Mouse (Mus musculus): Measurements from ENCODE around the gene Bud23. TPM values are rescaled to one million over a fixed set of nuclear protein-coding genes. Genes with fewer than 3 reads are reported as not detected.

Gene Bud23
- 48.1 and 60.4 TPM in 2 replicates for polyA plus RNA-seq (2012; rRNA removed; ENCODE audit: low replicate concordance)

DNA sequence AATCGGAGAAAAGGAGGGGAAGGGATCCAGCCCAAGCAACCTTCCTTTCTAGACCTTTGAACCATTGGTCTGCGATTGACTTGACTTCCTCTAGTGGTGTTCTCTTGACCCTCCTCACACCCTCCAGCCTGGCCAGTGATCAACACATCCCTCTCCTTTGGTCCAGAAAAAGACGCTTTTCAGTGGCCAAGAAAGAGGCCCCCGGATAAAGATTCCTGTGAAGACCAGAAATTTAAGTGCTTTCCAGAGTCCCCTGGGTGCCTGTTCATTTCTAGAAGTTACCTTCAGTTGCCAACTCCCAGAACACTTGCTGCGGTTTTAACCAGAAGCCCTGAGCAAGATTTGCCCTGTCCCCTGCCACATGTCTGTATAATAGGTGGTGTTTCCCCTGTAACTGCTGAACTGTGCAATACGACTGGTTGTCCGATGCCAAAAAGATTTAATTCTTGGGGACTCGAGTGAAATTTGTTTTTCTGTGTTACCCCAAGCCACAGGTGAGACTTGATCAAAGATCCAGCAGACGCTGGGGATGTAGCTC lies at the start of gene Bud23:
Gene Bud23 (minus strand): TSS at position 51 of the 538 bp plus-strand sequence.

GRCm38 (mm10) chr5:135089653-135090052 lies 24.9 kb upstream of the Bud23 start, which contains the start of gene Mlxipl:
TSS of gene Mlxipl (plus strand) at chr5:135089890.

DNA sequence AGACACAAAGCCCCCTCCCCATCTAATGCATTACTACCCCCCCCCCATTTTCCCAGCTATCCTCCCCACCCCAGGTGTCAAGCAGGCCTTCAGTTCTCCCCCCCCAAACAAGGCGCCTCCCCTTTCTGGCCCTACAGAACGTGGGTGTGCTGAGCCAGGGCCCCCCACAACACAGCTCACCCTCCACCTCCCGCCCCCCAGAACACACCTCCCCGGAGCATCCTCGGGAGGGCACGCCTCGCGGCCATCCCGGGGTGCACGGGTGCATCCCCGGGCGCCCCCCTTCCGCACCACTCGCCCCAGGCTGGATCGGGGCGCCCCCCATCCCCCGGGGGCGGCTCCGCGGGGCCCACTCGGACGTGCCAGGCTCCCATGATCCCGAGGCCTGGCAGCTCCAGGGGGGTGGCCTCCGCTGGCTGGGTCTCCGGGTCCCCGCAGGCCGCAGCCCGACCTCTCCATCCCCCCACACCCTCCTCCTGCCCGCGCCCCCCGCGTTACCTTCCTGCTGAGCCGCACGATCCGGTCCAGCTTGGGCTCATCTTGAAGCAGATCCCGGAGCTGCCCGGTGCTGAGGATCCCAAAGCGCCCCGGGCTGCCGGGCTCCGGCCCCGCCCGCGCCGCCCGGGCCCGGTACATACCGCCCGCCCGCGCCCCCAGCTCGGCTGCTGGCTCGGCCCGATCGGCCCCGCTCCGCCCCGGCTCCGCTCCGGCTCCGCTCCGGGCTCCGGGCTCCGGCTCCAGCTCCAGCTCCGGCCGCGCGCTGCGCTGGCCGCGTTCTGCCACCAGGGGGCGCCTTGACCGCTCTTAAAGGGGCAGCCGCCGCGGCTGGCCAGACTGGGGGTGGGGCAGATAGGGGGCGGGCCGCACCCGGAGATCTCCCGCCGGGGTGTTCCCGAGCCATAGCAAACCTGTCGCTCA lies 13.1 kb upstream of the Bud23 start, which contains the start of gene Vps37d:
Gene Vps37d (minus strand): TSS at position 703 of the 918 bp plus-strand sequence.

DNA sequence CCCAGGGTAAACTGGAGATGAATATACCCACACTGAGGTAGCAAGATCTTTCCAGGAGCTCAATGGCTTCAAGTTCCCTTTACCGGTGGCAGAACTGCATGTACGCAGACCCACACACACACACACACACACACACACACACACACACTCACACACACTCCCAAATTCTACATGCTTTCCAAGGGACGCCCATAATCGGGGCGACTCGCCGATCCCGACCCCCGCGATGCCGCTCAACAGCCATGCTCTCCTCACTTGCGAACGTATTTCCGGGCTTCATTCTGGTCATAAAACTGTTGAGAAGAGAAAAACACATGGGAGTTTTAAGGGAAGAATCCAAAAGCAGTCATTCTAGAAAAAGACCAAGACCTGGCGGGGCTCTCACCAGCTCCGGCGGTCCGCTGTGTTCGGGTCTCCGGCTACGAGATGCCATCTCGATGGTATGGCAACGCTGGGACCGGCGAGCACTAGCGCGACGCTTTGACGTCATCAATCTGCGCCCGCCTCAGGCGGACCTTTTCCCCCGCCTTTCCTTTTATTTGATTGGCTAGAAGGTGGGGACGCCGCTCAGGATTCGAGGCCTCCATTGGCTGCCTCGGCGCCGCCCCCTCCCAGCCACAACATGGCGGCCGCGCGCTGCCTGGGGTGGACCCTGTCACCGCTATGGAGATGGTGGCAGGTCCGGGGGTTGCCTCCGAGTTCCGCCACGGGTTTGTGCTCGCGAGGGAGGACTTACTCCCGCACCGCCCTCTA lies 954 bp downstream of the Bud23 start, which contains the start of gene Dnajc30:
Gene Dnajc30 (plus strand): TSS at position 574 of the 753 bp plus-strand sequence.

GRCm38 (mm10) chr5:135023344-135024173 lies 41.2 kb downstream of the Bud23 start, which contains the start of gene Stx1a:
TSS of gene Stx1a (plus strand) at chr5:135023482.

GRCm38 (mm10) chr5:135008671-135009589 lies 55.8 kb downstream of the Bud23 start, which contains the start of gene Abhd11:
TSS of gene Abhd11 (plus strand) at chr5:135009152.

Other genes with a start within 250 kb of the Bud23 start
- gene Tmem270, start 158.2 kb downstream of the Bud23 start, polyA plus RNA-seq (2012; rRNA removed; ENCODE audit: low replicate concordance), result not detected in 2 replicates
- gene Cldn13, start 149.4 kb downstream of the Bud23 start, polyA plus RNA-seq (2012; rRNA removed; ENCODE audit: low replicate concordance), result 0.47 and 0.62 TPM in 2 replicates
- gene Mettl27, start 132.6 kb downstream of the Bud23 start, polyA plus RNA-seq (2012; rRNA removed; ENCODE audit: low replicate concordance), result 27.0 and 37.6 TPM in 2 replicates
- gene Cldn4, start 118.0 kb downstream of the Bud23 start, polyA plus RNA-seq (2012; rRNA removed; ENCODE audit: low replicate concordance), result 113 and 188 TPM in 2 replicates
- gene Cldn3, start 78.7 kb downstream of the Bud23 start, polyA plus RNA-seq (2012; rRNA removed; ENCODE audit: low replicate concordance), result 112 and 273 TPM in 2 replicates
- gene Abhd11, start 55.8 kb downstream of the Bud23 start, polyA plus RNA-seq (2012; rRNA removed; ENCODE audit: low replicate concordance), result 105 and 132 TPM in 2 replicates
- 13.5 and 18.0 TPM in 2 replicates for gene Stx1a, start 41.5 kb downstream of the Bud23 start, polyA plus RNA-seq (2012; rRNA removed; ENCODE audit: low replicate concordance)
- 34.6 and 70.6 TPM in 2 replicates for gene Dnajc30, start 757 bp downstream of the Bud23 start, polyA plus RNA-seq (2012; rRNA removed; ENCODE audit: low replicate concordance)
- gene Vps37d, start 13.3 kb upstream of the Bud23 start, polyA plus RNA-seq (2012; rRNA removed; ENCODE audit: low replicate concordance), result 1.6 and 6.2 TPM in 2 replicates
- 217 and 264 TPM in 2 replicates for gene Mlxipl, start 24.9 kb upstream of the Bud23 start, polyA plus RNA-seq (2012; rRNA removed; ENCODE audit: low replicate concordance)
- gene Tbl2, start 84.7 kb upstream of the Bud23 start, polyA plus RNA-seq (2012; rRNA removed; ENCODE audit: low replicate concordance), result 11.4 and 12.6 TPM in 2 replicates
- gene Bcl7b, start 103.3 kb upstream of the Bud23 start, polyA plus RNA-seq (2012; rRNA removed; ENCODE audit: low replicate concordance), result 36.2 and 42.7 TPM in 2 replicates
- 22.2 and 25.4 TPM in 2 replicates for gene Baz1b, start 122.3 kb upstream of the Bud23 start, polyA plus RNA-seq (2012; rRNA removed; ENCODE audit: low replicate concordance)
- gene Fzd9, start 186.3 kb upstream of the Bud23 start, polyA plus RNA-seq (2012; rRNA removed; ENCODE audit: low replicate concordance), result 0.61 and 5.2 TPM in 2 replicates

Data from mammary gland, adult 2 months (tissue).